Mouse (Mus musculus): ENCODE measurements around the gene Tob1. TPM values are rescaled to one million over a fixed set of nuclear protein-coding genes. Genes with fewer than 3 reads are reported as not detected.

Gene Tob1
- polyA plus RNA-seq, 1 experiment = 180 TPM

GRCm38 (mm10) chr11:94246789-94247061 lies 35.5 kb downstream of the Tob1 start:
- Histone ChIP-seq H3K27ac (ENCODE audit: insufficient read depth, low read depth, low read length) (no peak overlapping the region), H3K27me3 (ENCODE audit: control insufficient read depth, insufficient read depth, low read length) (no peaks in the 10 kb centered on the region), H3K4me1 (ENCODE audit: control insufficient read depth, insufficient read depth, insufficient read length, low read length) (no peaks in the 10 kb centered on the region; the same call in 1 of the 2 replicates), H3K36me3 (ENCODE audit: control insufficient read depth, insufficient read depth, low read length) (no peaks in the 10 kb centered on the region), H3K4me3 (ENCODE audit: low read depth, low read length) (no peak overlapping the region)
- TF ChIP-seq POLR2A (IDR thresholded peaks at IDR 0.05; ENCODE audit: low read depth, low read length) = no peak
- TF ChIP-seq CTCF (IDR thresholded peaks at IDR 0.05; ENCODE audit: extremely low read depth, insufficient read length, insufficient replicate concordance, low read depth, low read length) = no peak
- WGBS = 64% methylated on average over 8 of the region's 8 CpGs

GRCm38 (mm10) chr11:94253156-94253555 lies 41.9 kb downstream of the Tob1 start:
- TF ChIP-seq POLR2A (IDR thresholded peaks at IDR 0.05; ENCODE audit: low read depth, low read length) (no peak), CTCF (IDR thresholded peaks at IDR 0.05; ENCODE audit: extremely low read depth, insufficient read length, insufficient replicate concordance, low read depth, low read length) (no peak)
- Histone ChIP-seq H3K4me3 (ENCODE audit: low read depth, low read length) (no peak overlapping the region), H3K27me3 (ENCODE audit: control insufficient read depth, insufficient read depth, low read length) (no peaks in the 10 kb centered on the region), H3K4me1 (ENCODE audit: control insufficient read depth, insufficient read depth, insufficient read length, low read length) (peaks cover 6% of the 10 kb centered on the region; the same call in 1 of the 2 replicates), H3K27ac (ENCODE audit: insufficient read depth, low read depth, low read length) (no peak overlapping the region), H3K36me3 (ENCODE audit: control insufficient read depth, insufficient read depth, low read length) (no peaks in the 10 kb centered on the region)
- WGBS = 77% methylated on average over 9 of the region's 9 CpGs

GRCm38 (mm10) chr11:94253691-94254090 lies 42.4 kb downstream of the Tob1 start:
- Histone ChIP-seq H3K27me3 (ENCODE audit: control insufficient read depth, insufficient read depth, low read length) (no peaks in the 10 kb centered on the region), H3K36me3 (ENCODE audit: control insufficient read depth, insufficient read depth, low read length) (no peaks in the 10 kb centered on the region), H3K4me1 (ENCODE audit: control insufficient read depth, insufficient read depth, insufficient read length, low read length) (peaks cover 6% of the 10 kb centered on the region; the same call in 1 of the 2 replicates), H3K27ac (ENCODE audit: insufficient read depth, low read depth, low read length) (no peak overlapping the region), H3K4me3 (ENCODE audit: low read depth, low read length) (no peak overlapping the region)
- WGBS = 82% methylated on average over 10 of the region's 10 CpGs
- no peak for TF ChIP-seq POLR2A (IDR thresholded peaks at IDR 0.05; ENCODE audit: low read depth, low read length)
- TF ChIP-seq CTCF (IDR thresholded peaks at IDR 0.05; ENCODE audit: extremely low read depth, insufficient read length, insufficient replicate concordance, low read depth, low read length) = no peak

- 83% methylated on average over 5 of the region's 5 CpGs for WGBS
- H3K4me3 ChIP-seq (ENCODE audit: low read depth, low read length) = no peak overlapping the region
- TF ChIP-seq POLR2A (IDR thresholded peaks at IDR 0.05; ENCODE audit: low read depth, low read length) (no peak), CTCF (IDR thresholded peaks at IDR 0.05; ENCODE audit: extremely low read depth, insufficient read length, insufficient replicate concordance, low read depth, low read length) (no peak)
These were observed 44.5 kb downstream of the Tob1 start for GRCm38 (mm10) chr11:94255733-94256132.

GRCm38 (mm10) chr11:94257987-94258386 lies 46.7 kb downstream of the Tob1 start:
- Histone ChIP-seq H3K4me1 (ENCODE audit: control insufficient read depth, insufficient read depth, insufficient read length, low read length) (peaks cover 6% of the 10 kb centered on the region; the same call in 1 of the 2 replicates), H3K27ac (ENCODE audit: insufficient read depth, low read depth, low read length) (no peak overlapping the region), H3K36me3 (ENCODE audit: control insufficient read depth, insufficient read depth, low read length) (no peaks in the 10 kb centered on the region), H3K27me3 (ENCODE audit: control insufficient read depth, insufficient read depth, low read length) (no peaks in the 10 kb centered on the region), H3K4me3 (ENCODE audit: low read depth, low read length) (no peak overlapping the region)
- TF ChIP-seq POLR2A (IDR thresholded peaks at IDR 0.05; ENCODE audit: low read depth, low read length) (no peak), CTCF (IDR thresholded peaks at IDR 0.05; ENCODE audit: extremely low read depth, insufficient read length, insufficient replicate concordance, low read depth, low read length) (no peak)
- 74% methylated on average over 14 of the region's 14 CpGs for WGBS

More at GRCm38 (mm10) chr11:94255733-94256132, 44.5 kb downstream of the Tob1 start:
- H3K27ac ChIP-seq (ENCODE audit: insufficient read depth, low read depth, low read length) = no peak overlapping the region
- no peaks in the 10 kb centered on the region for H3K27me3 ChIP-seq (ENCODE audit: control insufficient read depth, insufficient read depth, low read length)
- no peaks in the 10 kb centered on the region for H3K36me3 ChIP-seq (ENCODE audit: control insufficient read depth, insufficient read depth, low read length)
- H3K4me1 ChIP-seq (ENCODE audit: control insufficient read depth, insufficient read depth, insufficient read length, low read length) = peaks cover 6% of the 10 kb centered on the region; the same call in 1 of the 2 replicates

- Histone ChIP-seq H3K27ac (ENCODE audit: insufficient read depth, low read depth, low read length) (no peak overlapping the region), H3K27me3 (ENCODE audit: control insufficient read depth, insufficient read depth, low read length) (no peaks in the 10 kb centered on the region), H3K4me3 (ENCODE audit: low read depth, low read length) (no peak overlapping the region), H3K36me3 (ENCODE audit: control insufficient read depth, insufficient read depth, low read length) (no peaks in the 10 kb centered on the region), H3K4me1 (ENCODE audit: control insufficient read depth, insufficient read depth, insufficient read length, low read length) (peaks cover 6% of the 10 kb centered on the region; the same call in 1 of the 2 replicates)
- TF ChIP-seq POLR2A (IDR thresholded peaks at IDR 0.05; ENCODE audit: low read depth, low read length) (no peak), CTCF (IDR thresholded peaks at IDR 0.05; ENCODE audit: extremely low read depth, insufficient read length, insufficient replicate concordance, low read depth, low read length) (no peak)
- 71% methylated on average over 4 of the region's 4 CpGs for WGBS
These were observed 48.6 kb downstream of the Tob1 start for GRCm38 (mm10) chr11:94259814-94260213.

GRCm38 (mm10) chr11:94261585-94262370 lies 50.5 kb downstream of the Tob1 start:
- H3K36me3 ChIP-seq (ENCODE audit: control insufficient read depth, insufficient read depth, low read length) = no peaks in the 10 kb centered on the region
- no peak overlapping the region for H3K4me3 ChIP-seq (ENCODE audit: low read depth, low read length)
- no peak for TF ChIP-seq POLR2A (IDR thresholded peaks at IDR 0.05; ENCODE audit: low read depth, low read length)
- no peak for TF ChIP-seq CTCF (IDR thresholded peaks at IDR 0.05; ENCODE audit: extremely low read depth, insufficient read length, insufficient replicate concordance, low read depth, low read length)
- no peak overlapping the region for H3K27ac ChIP-seq (ENCODE audit: insufficient read depth, low read depth, low read length)
- WGBS = 75% methylated on average over 6 of the region's 6 CpGs
- H3K27me3 ChIP-seq (ENCODE audit: control insufficient read depth, insufficient read depth, low read length) = no peaks in the 10 kb centered on the region
- H3K4me1 ChIP-seq (ENCODE audit: control insufficient read depth, insufficient read depth, insufficient read length, low read length) = peaks cover 6% of the 10 kb centered on the region; the same call in 1 of the 2 replicates

Other genes with a start within 250 kb of the Tob1 start
- 6.9 and 8.5 TPM in 2 replicates for gene Gm20390, start 243.2 kb upstream of the Tob1 start, polyA plus RNA-seq (2012; rRNA removed)
- gene Nme1, start 242.9 kb upstream of the Tob1 start, polyA plus RNA-seq (2012; rRNA removed) = 43.7 and 50.1 TPM in 2 replicates
- 20.5 and 32.4 TPM in 2 replicates for gene Spag9, start 215.4 kb upstream of the Tob1 start, polyA plus RNA-seq (2012; rRNA removed)
- gene Wfikkn2, start 34.6 kb downstream of the Tob1 start, polyA plus RNA-seq (2012; rRNA removed) = 0.55 and 0.82 TPM in 2 replicates
- 2.1 and 4.1 TPM in 2 replicates for gene Gm21885, start 70.4 kb downstream of the Tob1 start, polyA plus RNA-seq (2012; rRNA removed)
- 0.74 and 1.4 TPM in 2 replicates for gene Luc7l3, start 110.5 kb downstream of the Tob1 start, polyA plus RNA-seq (2012; rRNA removed)
- gene Ankrd40, start 116.5 kb downstream of the Tob1 start, polyA plus RNA-seq (2012; rRNA removed) = 41.6 and 73.2 TPM in 2 replicates
- 42.4 and 188 TPM in 2 replicates for gene Abcc3, start 181.5 kb downstream of the Tob1 start, polyA plus RNA-seq (2012; rRNA removed)